Mouse (Mus musculus): ENCODE results near the gene Thap7. TPM values are rescaled to one million over a fixed set of nuclear protein-coding genes. Genes with fewer than 3 reads are reported as not detected.
A peak's percentile ranks its signal among the peaks of the same experiment; 100 is the strongest.
"Not testable (repeated sequence)": the region's sequence is repeated elsewhere in the genome, so short reads cannot be mapped to it uniquely, and the experiment has no call there.

Gene Thap7
- polyA plus RNA-seq, 1 experiment from 2014 or later = 65.1 TPM

DNA sequence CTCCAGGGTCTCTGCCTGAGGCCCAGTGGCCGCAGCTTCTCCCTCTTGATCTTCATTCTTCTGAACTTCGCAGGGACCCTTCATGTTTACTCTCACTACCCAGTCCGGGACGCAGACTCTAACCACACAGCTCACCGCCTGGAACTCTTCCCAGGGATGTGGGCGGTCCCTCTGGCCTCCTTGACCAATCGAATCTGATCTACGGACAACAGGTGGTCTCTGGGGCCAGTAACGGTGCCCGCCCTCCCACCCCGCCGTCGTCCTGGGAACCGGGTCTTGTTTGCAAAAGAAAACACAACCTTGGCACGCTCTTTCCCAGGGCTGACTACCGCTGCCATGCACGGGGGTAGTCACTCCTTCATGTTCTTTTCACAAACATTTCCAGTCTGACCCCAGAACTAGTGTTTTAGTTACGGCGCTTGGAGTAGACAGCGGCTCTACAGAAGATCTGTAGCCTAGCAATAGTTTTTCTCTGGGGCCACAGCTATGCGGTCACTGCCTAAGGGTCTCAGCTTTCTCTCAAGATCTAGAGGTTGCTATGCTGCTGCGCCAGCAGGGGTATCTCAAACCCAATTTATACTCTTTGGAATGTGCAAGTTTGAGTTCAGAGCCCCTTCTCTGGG lies 30.3 kb upstream of the Thap7 start, which contains the start of gene Lrrc74b:
Gene Lrrc74b, minus strand, starts transcription at position 120 of the 623 bp plus-strand sequence.
- Histone ChIP-seq H3K4me2 (ENCODE audit: low read length) (peak within 1 kb of the TSS; percentile 52), H3K9ac (ENCODE audit: low read depth, low read length) (peak within 1 kb of the TSS; percentile 46), H3K27me3 (replicated peaks; ENCODE audit: control insufficient read depth, insufficient read depth, low read length) (peaks cover 3% of the 10 kb centered on the region; the same call in 1 of the 2 replicates), H3K36me3 (ENCODE audit: control insufficient read depth, insufficient read depth, low read length) (no peaks in the 10 kb centered on the region), H3K4me3 (ENCODE audit: low read length) (peak within 1 kb of the TSS; percentile 30), H3K4me1 (ENCODE audit: control insufficient read depth, insufficient read depth, low read depth, low read length) (peaks cover 14% of the 10 kb centered on the region), H3K27ac (ENCODE audit: low read depth, low read length) (peak within 1 kb of the TSS; percentile 72), H3K9me3 (ENCODE audit: control insufficient read depth, low read length) (no peaks in the 10 kb centered on the region)
- peak; percentile 83 for ATAC-seq
- WGBS = 2% methylated on average over 22 of the region's 22 CpGs

- ATAC-seq = no peak
- no peak overlapping the region for H3K4me3 ChIP-seq (ENCODE audit: low read length)
- peaks cover 14% of the 10 kb centered on the region for H3K4me1 ChIP-seq (ENCODE audit: control insufficient read depth, insufficient read depth, low read depth, low read length)
- H3K27me3 ChIP-seq (replicated peaks; ENCODE audit: control insufficient read depth, insufficient read depth, low read length) = peaks cover 3% of the 10 kb centered on the region; the same call in 1 of the 2 replicates
- no peak overlapping the region for H3K27ac ChIP-seq (ENCODE audit: low read depth, low read length)
- H3K9ac ChIP-seq (ENCODE audit: low read depth, low read length) = no peak overlapping the region
- H3K4me2 ChIP-seq (ENCODE audit: low read length) = peak overlapping the region; percentile 34; the same call in 1 of the 2 replicates
- H3K9me3 ChIP-seq (ENCODE audit: control insufficient read depth, low read length) = no peaks in the 10 kb centered on the region
- no peaks in the 10 kb centered on the region for H3K36me3 ChIP-seq (ENCODE audit: control insufficient read depth, insufficient read depth, low read length)
- WGBS = 72% methylated on average over 9 of the region's 9 CpGs
Measured at GRCm38 (mm10) chr16:17559396-17560027, 28.6 kb upstream of the Thap7 start.

GRCm38 (mm10) chr16:17558811-17559210 lies 27.9 kb upstream of the Thap7 start:
- Histone ChIP-seq H3K36me3 (ENCODE audit: control insufficient read depth, insufficient read depth, low read length) (no peaks in the 10 kb centered on the region), H3K9me3 (ENCODE audit: control insufficient read depth, low read length) (no peaks in the 10 kb centered on the region), H3K27ac (ENCODE audit: low read depth, low read length) (no peak overlapping the region), H3K4me2 (ENCODE audit: low read length) (peak overlapping the region; percentile 34), H3K4me3 (ENCODE audit: low read length) (no peak overlapping the region), H3K9ac (ENCODE audit: low read depth, low read length) (peak overlapping the region; percentile 38; the same call in 1 of the 2 replicates), H3K4me1 (ENCODE audit: control insufficient read depth, insufficient read depth, low read depth, low read length) (peaks cover 18% of the 10 kb centered on the region), H3K27me3 (replicated peaks; ENCODE audit: control insufficient read depth, insufficient read depth, low read length) (peaks cover 3% of the 10 kb centered on the region; the same call in 1 of the 2 replicates)
- ATAC-seq = no peak
- WGBS = 0% methylated on average over 5 of the region's 5 CpGs

DNA sequence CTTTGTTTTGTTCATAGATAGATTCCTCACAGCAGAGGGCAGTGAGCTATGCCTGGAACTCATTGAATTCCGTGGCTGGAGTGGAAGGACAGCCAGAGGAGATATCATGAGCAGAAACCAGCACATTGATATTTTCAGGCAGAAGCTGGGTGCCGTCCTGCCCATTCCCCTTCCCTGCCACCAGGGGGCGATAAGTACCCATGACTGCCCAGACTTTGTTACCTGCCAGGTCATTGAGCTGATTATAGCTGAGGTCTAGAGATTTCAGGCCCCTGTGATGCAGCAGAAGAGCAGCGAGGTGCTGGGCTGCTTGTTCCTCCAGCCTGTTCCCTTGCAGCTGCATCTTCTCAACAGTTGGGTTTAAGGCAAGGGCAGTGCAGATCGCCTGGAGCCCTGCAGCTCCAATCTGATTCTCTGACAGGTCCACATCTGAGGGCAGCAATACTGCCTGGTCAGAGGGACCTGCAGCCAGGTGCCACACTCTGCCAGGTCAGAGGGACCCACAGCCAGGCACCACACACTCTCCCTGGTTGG lies 27.1 kb upstream of the Thap7 start:
- no peaks in the 10 kb centered on the region for H3K36me3 ChIP-seq (ENCODE audit: control insufficient read depth, insufficient read depth, low read length)
- H3K27me3 ChIP-seq (replicated peaks; ENCODE audit: control insufficient read depth, insufficient read depth, low read length) = peaks cover 3% of the 10 kb centered on the region; the same call in 1 of the 2 replicates
- peaks cover 21% of the 10 kb centered on the region for H3K4me1 ChIP-seq (ENCODE audit: control insufficient read depth, insufficient read depth, low read depth, low read length)
- no peaks in the 10 kb centered on the region for H3K9me3 ChIP-seq (ENCODE audit: control insufficient read depth, low read length)
- no peak overlapping the region for H3K9ac ChIP-seq (ENCODE audit: low read depth, low read length)
- no peak overlapping the region for H3K4me3 ChIP-seq (ENCODE audit: low read length)
- ATAC-seq = 0 out of 2 replicates have a peak, but pooled peaks have one; percentile 10
- no peak overlapping the region for H3K27ac ChIP-seq (ENCODE audit: low read depth, low read length)
- 1% methylated on average over 5 of the region's 5 CpGs for WGBS
- H3K4me2 ChIP-seq (ENCODE audit: low read length) = no peak overlapping the region

DNA sequence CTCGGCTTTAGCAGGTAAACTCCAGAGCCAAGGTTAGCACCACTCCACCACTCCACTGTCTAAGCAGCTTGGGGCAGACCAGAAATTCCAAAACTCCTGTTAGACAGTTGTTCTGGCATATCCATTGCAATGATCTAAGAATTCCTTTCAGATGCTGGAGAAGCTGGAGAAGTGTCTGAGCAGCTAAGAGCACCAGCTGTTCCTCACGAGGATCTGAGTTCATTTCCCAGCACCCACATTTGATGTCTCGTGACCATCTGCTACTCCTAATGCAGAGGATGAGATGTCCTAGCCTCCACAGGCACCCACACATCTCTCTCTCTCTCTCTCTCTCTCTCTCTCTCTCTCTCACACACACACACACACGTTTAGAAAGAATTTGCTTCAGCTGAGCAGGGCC lies 26.0 kb upstream of the Thap7 start:
- no peak overlapping the region for H3K27ac ChIP-seq (ENCODE audit: low read depth, low read length)
- peaks cover 21% of the 10 kb centered on the region for H3K4me1 ChIP-seq (ENCODE audit: control insufficient read depth, insufficient read depth, low read depth, low read length)
- H3K4me2 ChIP-seq (ENCODE audit: low read length) = no peak overlapping the region
- peaks cover 3% of the 10 kb centered on the region; the same call in 1 of the 2 replicates for H3K27me3 ChIP-seq (replicated peaks; ENCODE audit: control insufficient read depth, insufficient read depth, low read length)
- H3K9ac ChIP-seq (ENCODE audit: low read depth, low read length) = no peak overlapping the region
- 67% methylated on average over 4 of the region's 4 CpGs for WGBS
- H3K4me3 ChIP-seq (ENCODE audit: low read length) = no peak overlapping the region
- H3K9me3 ChIP-seq (ENCODE audit: control insufficient read depth, low read length) = no peaks in the 10 kb centered on the region
- no peaks in the 10 kb centered on the region for H3K36me3 ChIP-seq (ENCODE audit: control insufficient read depth, insufficient read depth, low read length)
- ATAC-seq = no peak

DNA sequence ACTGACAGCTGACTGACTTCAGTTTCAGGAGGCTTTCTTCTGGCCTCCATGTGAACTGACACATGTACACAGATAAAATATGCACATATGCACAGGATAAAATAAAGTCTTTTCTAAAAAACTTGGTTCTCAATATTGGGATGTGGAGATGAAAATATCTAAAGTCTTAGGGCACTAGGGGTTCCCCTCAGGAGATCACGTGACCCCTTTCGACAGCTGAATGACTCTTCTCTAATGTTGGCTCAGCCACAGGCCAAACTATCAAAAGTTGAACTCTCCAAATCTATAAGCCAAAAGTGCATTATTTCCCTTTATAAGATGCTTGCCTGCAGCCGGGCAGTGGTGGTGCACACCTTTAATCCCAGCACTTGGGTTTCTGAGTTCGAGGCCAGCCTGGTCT lies 25.2 kb upstream of the Thap7 start:
- no peak overlapping the region for H3K9ac ChIP-seq (ENCODE audit: low read depth, low read length)
- no peak for ATAC-seq
- WGBS = 91% methylated on average over 4 of the region's 4 CpGs
- peaks cover 3% of the 10 kb centered on the region; the same call in 1 of the 2 replicates for H3K27me3 ChIP-seq (replicated peaks; ENCODE audit: control insufficient read depth, insufficient read depth, low read length)
- no peak overlapping the region for H3K27ac ChIP-seq (ENCODE audit: low read depth, low read length)
- H3K4me2 ChIP-seq (ENCODE audit: low read length) = no peak overlapping the region
- H3K9me3 ChIP-seq (ENCODE audit: control insufficient read depth, low read length) = no peaks in the 10 kb centered on the region
- H3K4me1 ChIP-seq (ENCODE audit: control insufficient read depth, insufficient read depth, low read depth, low read length) = peaks cover 18% of the 10 kb centered on the region
- H3K36me3 ChIP-seq (ENCODE audit: control insufficient read depth, insufficient read depth, low read length) = no peaks in the 10 kb centered on the region
- H3K4me3 ChIP-seq (ENCODE audit: low read length) = no peak overlapping the region

DNA sequence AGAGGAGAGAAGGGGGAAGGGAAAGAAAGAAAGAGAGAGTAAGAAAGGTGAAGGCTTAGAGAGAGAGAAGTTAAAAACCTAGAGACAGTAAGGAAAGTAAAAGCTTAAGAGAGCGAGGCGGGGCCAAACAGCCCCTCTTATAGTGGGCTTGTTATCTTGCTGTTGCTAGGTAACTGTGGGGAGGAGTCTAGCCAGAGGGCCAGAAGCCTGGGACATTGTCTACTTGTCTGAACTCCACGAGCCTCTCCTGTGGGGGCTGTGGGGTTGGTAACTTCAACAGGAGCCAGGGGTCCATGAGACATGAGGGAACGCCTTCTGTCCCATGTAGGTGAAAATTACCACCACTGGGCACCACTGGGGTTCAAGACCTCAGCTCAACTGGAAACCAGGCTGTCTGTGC lies 23.8 kb upstream of the Thap7 start:
- Histone ChIP-seq H3K4me1 (ENCODE audit: control insufficient read depth, insufficient read depth, low read depth, low read length) (peaks cover 13% of the 10 kb centered on the region), H3K4me2 (ENCODE audit: low read length) (peak overlapping the region; percentile 54; the same call in 1 of the 2 replicates)
- H3K36me3 ChIP-seq (ENCODE audit: control insufficient read depth, insufficient read depth, low read length); H3K27ac ChIP-seq (ENCODE audit: low read depth, low read length); H3K9ac ChIP-seq (ENCODE audit: low read depth, low read length); H3K9me3 ChIP-seq (ENCODE audit: control insufficient read depth, low read length); H3K4me3 ChIP-seq (ENCODE audit: low read length); ATAC-seq; H3K27me3 ChIP-seq (replicated peaks; ENCODE audit: control insufficient read depth, insufficient read depth, low read length): not testable (repeated sequence)
- WGBS = 14% methylated on average over 4 of the region's 4 CpGs

DNA sequence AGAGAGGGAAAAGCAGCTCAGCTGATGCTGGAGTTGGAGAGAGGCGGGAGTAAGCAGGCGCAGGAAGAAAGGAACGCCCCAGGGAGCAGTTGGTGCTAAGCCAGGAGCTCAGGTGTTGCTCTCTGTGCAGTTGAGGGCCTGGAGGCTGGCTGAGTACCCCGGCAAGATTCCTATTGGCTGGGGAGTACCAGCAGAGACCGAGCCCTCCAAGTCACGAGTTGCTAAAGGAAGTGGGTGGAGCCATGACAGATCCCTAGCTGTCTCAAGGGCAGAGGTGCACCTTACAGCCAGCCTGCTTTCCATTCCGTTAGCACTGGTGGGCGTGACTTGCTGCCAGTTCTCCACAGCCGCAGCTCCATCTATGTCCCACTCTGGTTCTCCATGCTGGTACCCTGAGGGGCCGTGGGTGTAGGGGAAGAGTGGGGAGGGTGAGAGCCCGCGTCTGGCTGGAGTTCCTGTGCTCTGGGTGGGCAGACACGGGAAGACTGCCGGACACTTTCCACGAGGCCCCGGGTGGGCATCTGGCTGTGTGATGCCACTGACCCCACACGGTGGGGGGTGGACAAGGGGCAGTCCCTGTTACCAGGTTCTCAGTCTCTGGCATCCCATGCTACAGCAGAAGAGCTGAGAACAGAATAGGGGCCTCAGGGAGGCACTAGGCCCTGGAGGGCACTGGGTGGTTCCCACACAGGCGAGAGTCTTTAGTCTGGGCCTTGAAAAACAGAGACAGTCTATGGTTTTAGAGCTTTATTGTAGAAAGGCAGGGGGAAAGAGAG lies 23.2 kb upstream of the Thap7 start:
- Histone ChIP-seq H3K4me1 (ENCODE audit: control insufficient read depth, insufficient read depth, low read depth, low read length) (peaks cover 13% of the 10 kb centered on the region), H3K27me3 (replicated peaks; ENCODE audit: control insufficient read depth, insufficient read depth, low read length) (no peaks in the 10 kb centered on the region), H3K36me3 (ENCODE audit: control insufficient read depth, insufficient read depth, low read length) (no peaks in the 10 kb centered on the region), H3K4me3 (ENCODE audit: low read length) (peak overlapping the region; percentile 29), H3K4me2 (ENCODE audit: low read length) (peak overlapping the region; percentile 54), H3K27ac (ENCODE audit: low read depth, low read length) (peak overlapping the region; percentile 67), H3K9me3 (ENCODE audit: control insufficient read depth, low read length) (no peaks in the 10 kb centered on the region), H3K9ac (ENCODE audit: low read depth, low read length) (peak overlapping the region; percentile 58)
- WGBS = 4% methylated on average over 18 of the region's 18 CpGs
- ATAC-seq = peak; percentile 92

Measured in hindbrain, embryonic 16.5 days (tissue).